Mouse (Mus musculus): Measurements from ENCODE around the gene Snx29. TPM values are rescaled to one million over a fixed set of nuclear protein-coding genes. Genes with fewer than 3 reads are reported as not detected.

Gene Snx29
- total and polyA plus RNA-seq, 2 experiments from 2014 or later = 8.2 to 18.7 TPM

DNA sequence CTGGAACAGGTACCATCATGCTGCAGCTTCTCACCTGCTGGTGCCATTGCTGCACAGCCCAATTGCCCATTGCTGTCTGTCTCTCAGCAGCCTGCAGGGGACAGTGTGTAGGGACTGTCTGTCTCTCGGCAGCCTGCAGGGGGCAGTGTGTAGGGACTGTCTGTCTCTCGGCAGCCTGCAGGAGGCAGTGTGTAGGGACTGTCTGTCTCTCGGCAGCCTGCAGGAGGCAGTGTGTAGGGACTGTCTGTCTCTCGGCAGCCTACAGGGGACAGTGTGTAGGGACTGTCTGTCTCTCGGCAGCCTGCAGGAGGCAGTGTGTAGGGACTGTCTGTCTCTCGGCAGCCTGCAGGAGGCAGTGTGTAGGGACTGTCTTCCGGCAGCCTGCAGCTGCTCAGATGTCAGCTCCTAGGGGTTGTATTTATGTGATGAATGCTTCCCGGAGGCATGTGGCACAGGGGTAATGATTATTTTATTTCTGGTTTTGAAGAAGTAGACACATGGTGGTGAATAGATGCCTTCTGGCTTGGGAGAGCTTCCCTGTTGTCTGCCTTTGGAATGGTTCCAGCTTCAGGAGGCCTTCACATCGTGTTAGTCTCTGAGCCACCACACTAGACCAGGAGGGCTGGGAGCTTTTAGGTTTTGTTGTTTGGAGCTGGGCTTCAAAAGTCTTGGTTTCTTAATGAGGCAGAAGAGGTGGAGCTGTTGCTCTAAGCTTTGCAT, 347.7 kb downstream of the Snx29 start:
- peak overlapping the region; percentile 70 for H3K27ac ChIP-seq

DNA sequence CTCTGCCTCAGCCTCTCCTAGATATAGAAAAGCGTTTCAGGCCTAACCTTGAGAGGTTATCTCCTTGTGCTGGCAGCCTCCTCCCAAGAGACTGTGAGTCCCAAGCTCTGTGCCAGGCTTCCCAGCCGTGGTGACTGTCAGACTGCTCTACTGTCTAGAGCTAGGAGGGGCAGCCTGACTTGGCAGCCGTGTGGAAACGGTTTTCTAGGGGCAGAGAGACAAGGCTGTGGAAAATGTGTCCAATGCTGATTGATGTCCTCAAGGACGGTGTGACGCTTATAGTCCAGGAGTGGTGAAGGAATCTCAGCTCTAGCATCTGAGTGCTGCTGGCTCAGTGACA, 348.2 kb downstream of the Snx29 start:
- Histone ChIP-seq H3K27ac (peak overlapping the region; percentile 70; the same call in 1 of the 2 replicates), H3K4me2 (ENCODE audit: low read depth, low read length) (no peak overlapping the region), H3K27me3 (ENCODE audit: insufficient read depth, low read length) (no peaks in the 10 kb centered on the region), H3K9me3 (ENCODE audit: low read length) (no peaks in the 10 kb centered on the region), H3K4me1 (ENCODE audit: insufficient read depth, low read length) (no peaks in the 10 kb centered on the region), H3K9ac (replicated peaks; ENCODE audit: low read length) (0 out of 2 replicates have a peak overlapping the region, but pooled peaks have one; percentile 4), H3K36me3 (ENCODE audit: insufficient read depth, low read length) (no peaks in the 10 kb centered on the region), H3K4me3 (ENCODE audit: low read length) (no peak overlapping the region)
- ATAC-seq (peak; percentile 70), DNase-seq (ENCODE audit: low spot score) (peak; percentile 69)
- no peak for TF ChIP-seq CTCF (IDR thresholded peaks at IDR 0.05; ENCODE audit: low read depth)
- 26% methylated on average over 6 of the region's 6 CpGs for WGBS

More for the DNA sequence above, 347.7 kb downstream of the Snx29 start:
- no peak overlapping the region for H3K4me3 ChIP-seq (ENCODE audit: low read length)
- peak; percentile 90 for TF ChIP-seq CTCF (IDR thresholded peaks at IDR 0.05; ENCODE audit: low read depth)
- H3K4me2 ChIP-seq (ENCODE audit: low read depth, low read length) = no peak overlapping the region
- ATAC-seq (peak; percentile 82), DNase-seq (ENCODE audit: low spot score) (peak; percentile 74)
- no peaks in the 10 kb centered on the region for H3K4me1 ChIP-seq (ENCODE audit: insufficient read depth, low read length)
- H3K9ac ChIP-seq (replicated peaks; ENCODE audit: low read length) = 0 out of 2 replicates have a peak overlapping the region, but pooled peaks have one; percentile 4
- H3K36me3 ChIP-seq (ENCODE audit: insufficient read depth, low read length) = no peaks in the 10 kb centered on the region
- H3K27me3 ChIP-seq (ENCODE audit: insufficient read depth, low read length) = no peaks in the 10 kb centered on the region
- H3K9me3 ChIP-seq (ENCODE audit: low read length) = no peaks in the 10 kb centered on the region
- 60% methylated on average over 8 of the region's 9 CpGs for WGBS

DNA sequence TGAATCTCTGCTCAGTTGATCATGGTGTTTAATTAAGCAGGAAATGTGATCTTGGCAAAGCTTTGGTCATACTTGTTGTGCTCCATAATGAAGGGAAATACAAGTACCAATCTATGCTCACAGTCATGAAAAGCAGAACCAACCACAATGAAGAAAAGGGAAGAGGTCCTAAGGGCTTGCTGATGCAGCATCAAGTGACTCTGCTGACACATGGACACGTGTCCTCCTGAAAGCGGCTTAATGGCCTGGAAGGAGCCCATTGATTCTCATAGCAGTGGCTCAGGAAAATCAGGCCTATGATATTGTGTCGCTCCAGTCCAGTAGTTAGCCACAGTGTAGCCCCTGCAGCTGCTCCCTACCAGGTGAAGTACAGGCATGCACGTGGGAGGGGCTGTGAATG, 353.3 kb downstream of the Snx29 start:
- DNase-seq (ENCODE audit: low spot score) (no peak), ATAC-seq (no peak)
- Histone ChIP-seq H3K4me2 (ENCODE audit: low read depth, low read length) (no peak overlapping the region), H3K27ac (no peak overlapping the region), H3K9ac (replicated peaks; ENCODE audit: low read length) (no peak overlapping the region), H3K4me1 (ENCODE audit: insufficient read depth, low read length) (no peaks in the 10 kb centered on the region), H3K27me3 (ENCODE audit: insufficient read depth, low read length) (no peaks in the 10 kb centered on the region), H3K9me3 (ENCODE audit: low read length) (no peaks in the 10 kb centered on the region), H3K4me3 (ENCODE audit: low read length) (no peak overlapping the region), H3K36me3 (ENCODE audit: insufficient read depth, low read length) (no peaks in the 10 kb centered on the region)
- 50% methylated on average over 4 of the region's 4 CpGs for WGBS
- TF ChIP-seq CTCF (IDR thresholded peaks at IDR 0.05; ENCODE audit: low read depth) = no peak

DNA sequence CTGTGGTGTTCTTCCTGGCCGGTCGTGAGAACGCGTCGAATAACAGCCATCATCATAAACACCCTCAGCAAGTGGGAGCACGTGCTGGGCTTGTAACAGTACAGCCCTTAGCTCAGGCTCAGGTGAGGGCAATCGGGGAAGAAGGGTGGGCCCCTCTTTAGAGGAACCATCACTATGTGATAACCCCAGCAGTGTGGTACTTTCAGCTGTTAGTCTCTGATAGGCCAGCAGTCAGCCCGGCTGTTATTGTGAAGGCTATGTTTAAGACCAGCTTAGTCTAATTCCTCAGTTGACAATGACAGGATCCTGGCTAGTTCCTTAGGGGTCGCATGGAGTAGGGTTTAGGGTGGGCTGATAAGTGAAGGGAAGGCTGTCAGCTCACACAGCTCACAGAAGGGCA, 362.6 kb downstream of the Snx29 start:
- peaks cover 9% of the 10 kb centered on the region; the same call in 1 of the 2 replicates for H3K4me1 ChIP-seq (ENCODE audit: insufficient read depth, low read length)
- no peak for ATAC-seq
- WGBS = 96% methylated on average over 9 of the region's 9 CpGs
- H3K27ac ChIP-seq = no peak overlapping the region
- no peaks in the 10 kb centered on the region for H3K9me3 ChIP-seq (ENCODE audit: low read length)
- no peak overlapping the region for H3K9ac ChIP-seq (replicated peaks; ENCODE audit: low read length)
- DNase-seq (ENCODE audit: low spot score) = no peak
- no peak for TF ChIP-seq CTCF (IDR thresholded peaks at IDR 0.05; ENCODE audit: low read depth)
- H3K36me3 ChIP-seq (ENCODE audit: insufficient read depth, low read length) = no peaks in the 10 kb centered on the region
- no peak overlapping the region for H3K4me3 ChIP-seq (ENCODE audit: low read length)
- no peaks in the 10 kb centered on the region for H3K27me3 ChIP-seq (ENCODE audit: insufficient read depth, low read length)
- H3K4me2 ChIP-seq (ENCODE audit: low read depth, low read length) = no peak overlapping the region

DNA sequence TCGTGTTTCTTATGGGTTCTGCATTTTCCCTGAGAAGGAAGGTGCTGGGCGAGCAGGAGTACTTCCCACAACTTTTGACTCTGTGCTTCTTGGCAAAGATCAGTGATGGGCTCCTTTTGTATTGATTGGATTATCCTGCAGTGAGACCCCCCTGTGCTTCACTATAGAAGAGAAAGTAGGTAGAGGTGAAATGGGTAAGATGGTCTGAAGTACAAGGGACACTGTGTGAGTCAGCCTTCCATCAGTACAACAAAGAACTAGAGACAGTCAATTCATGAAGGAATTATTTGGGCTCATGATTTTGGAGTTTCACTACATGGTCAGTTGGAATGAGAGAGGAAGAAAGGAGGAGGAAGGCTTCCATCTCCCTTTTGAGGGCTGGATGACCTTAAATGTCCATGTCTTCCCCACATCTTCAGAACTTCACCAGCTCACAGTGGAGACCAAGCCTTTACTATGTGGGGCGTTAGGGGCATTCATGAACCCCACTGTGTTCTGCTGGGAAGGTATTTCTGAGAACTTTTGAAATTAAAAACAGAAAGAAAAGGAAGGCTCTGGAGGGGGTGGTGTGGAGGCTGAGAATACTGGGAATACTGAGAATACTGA, 363.1 kb downstream of the Snx29 start:
- DNase-seq (ENCODE audit: low spot score) (no peak), ATAC-seq (no peak)
- H3K4me1 ChIP-seq (ENCODE audit: insufficient read depth, low read length) = peaks cover 11% of the 10 kb centered on the region; the same call in 1 of the 2 replicates
- WGBS = 80% methylated on average over 3 of the region's 3 CpGs
- no peaks in the 10 kb centered on the region for H3K27me3 ChIP-seq (ENCODE audit: insufficient read depth, low read length)
- H3K4me2 ChIP-seq (ENCODE audit: low read depth, low read length) = no peak overlapping the region
- no peak overlapping the region for H3K4me3 ChIP-seq (ENCODE audit: low read length)
- no peaks in the 10 kb centered on the region for H3K36me3 ChIP-seq (ENCODE audit: insufficient read depth, low read length)
- no peaks in the 10 kb centered on the region for H3K9me3 ChIP-seq (ENCODE audit: low read length)
- no peak overlapping the region for H3K9ac ChIP-seq (replicated peaks; ENCODE audit: low read length)
- TF ChIP-seq CTCF (IDR thresholded peaks at IDR 0.05; ENCODE audit: low read depth) = no peak
- H3K27ac ChIP-seq = no peak overlapping the region

DNA sequence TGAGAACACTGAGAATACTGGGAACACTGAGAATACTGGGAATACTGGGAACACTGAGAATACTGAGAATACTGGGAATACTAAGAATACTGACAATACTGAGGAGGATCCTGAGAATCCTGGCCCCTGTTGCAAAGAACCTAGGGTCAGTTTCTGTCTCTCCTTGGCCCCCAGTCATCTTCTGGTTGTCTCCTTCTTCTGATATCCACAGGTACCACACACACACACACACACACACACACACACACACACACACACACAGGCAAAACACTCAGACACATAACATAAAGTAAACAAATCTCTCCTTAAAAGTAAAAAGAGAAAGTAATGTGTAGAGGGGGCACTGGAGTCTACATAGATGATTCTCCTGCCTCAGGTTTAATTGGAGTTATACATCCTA, 365.1 kb downstream of the Snx29 start:
- H3K4me2 ChIP-seq (ENCODE audit: low read depth, low read length) = no peak overlapping the region
- peaks cover 11% of the 10 kb centered on the region for H3K4me1 ChIP-seq (ENCODE audit: insufficient read depth, low read length)
- TF ChIP-seq CTCF (IDR thresholded peaks at IDR 0.05; ENCODE audit: low read depth) = no peak
- H3K27me3 ChIP-seq (ENCODE audit: insufficient read depth, low read length) = no peaks in the 10 kb centered on the region
- no peaks in the 10 kb centered on the region for H3K9me3 ChIP-seq (ENCODE audit: low read length)
- ATAC-seq = no peak
- H3K27ac ChIP-seq = no peak overlapping the region
- H3K9ac ChIP-seq (replicated peaks; ENCODE audit: low read length) = no peak overlapping the region
- no peaks in the 10 kb centered on the region for H3K36me3 ChIP-seq (ENCODE audit: insufficient read depth, low read length)
- no peak for DNase-seq (ENCODE audit: low spot score)
- no peak overlapping the region for H3K4me3 ChIP-seq (ENCODE audit: low read length)
